Mouse (Mus musculus) CH12.LX (cell line): ENCODE measurements around the gene Col27a1. TPM values are rescaled to one million over a fixed set of nuclear protein-coding genes. Genes with fewer than 3 reads are reported as not detected.

Experiments
- DNase-seq: peaks from one replicate; pipeline ENCODE4 v3.0.0-alpha.2; 2013; ENCODE audit errors: extremely low read depth
- H3K27ac ChIP-seq: 2 replicates; pipeline ENCODE4 v1.5.1; 2012; ENCODE audit warnings: low read depth, mild to moderate bottlenecking, control low read depth, moderate library complexity; ENCODE audit not compliant: insufficient read depth
- H3K27me3 ChIP-seq: replicated peaks from 2 replicates; pipeline ENCODE3; 2012; ENCODE audit warnings: inconsistent platforms
- H3K36me3 ChIP-seq, 2 experiments: replicated peaks in 1 of 2; 2 replicates each; pipeline versions ENCODE3 to v1.6.1; 2012; ENCODE audit warnings: inconsistent platforms in 1 of 2, low read length in 1 of 2, mild to moderate bottlenecking in 1 of 2, mixed read lengths in 1 of 2, moderate library complexity in 1 of 2; ENCODE audit not compliant: control insufficient read depth in 1 of 2, insufficient read depth in 1 of 2
- H3K4me1 ChIP-seq, 2 experiments: 2 replicates each; pipeline ENCODE4 v1.6.1; 2012; ENCODE audit warnings: inconsistent platforms in 1 of 2, moderate library complexity in 1 of 2; ENCODE audit not compliant: insufficient read depth in 2 of 2, control insufficient read depth in 1 of 2
- H3K4me2 ChIP-seq: 2 replicates; pipeline ENCODE4 v1.6.1; 2012; ENCODE audit warnings: low read depth, mild to moderate bottlenecking, control low read depth; ENCODE audit not compliant: poor library complexity, insufficient read depth, severe bottlenecking
- H3K4me3 ChIP-seq, 3 experiments: fragments of 150-350 bp in 1 of 3; sonication (generic) in 1 of 3; replicated peaks in 1 of 3; 2 replicates each; pipeline versions ENCODE3 to v1.5.1; 2011 to 2012; ENCODE audit warnings: low read depth in 2 of 3, low read length in 2 of 3, mild to moderate bottlenecking in 2 of 3, moderate library complexity in 2 of 3, control low read depth in 1 of 3, improper control_type of control experiment in 1 of 3, inconsistent platforms in 1 of 3, mixed read lengths in 1 of 3; ENCODE audit not compliant: poor library complexity in 1 of 3
- H3K79me2 ChIP-seq: replicated peaks from 2 replicates; pipeline ENCODE4 v1.6.1; 2012; ENCODE audit warnings: mild to moderate bottlenecking, moderate library complexity; ENCODE audit not compliant: control insufficient read depth, poor library complexity, insufficient read depth, severe bottlenecking; ENCODE audit errors: extremely low read depth
- H3K9ac ChIP-seq: 2 replicates; pipeline ENCODE4 v1.6.1; 2012; ENCODE audit warnings: low read depth, mild to moderate bottlenecking, control low read depth, moderate library complexity; ENCODE audit not compliant: insufficient read depth
- H3K9me3 ChIP-seq: replicated peaks from 2 replicates; pipeline ENCODE3; 2012; ENCODE audit warnings: low read length, inconsistent platforms, mixed read lengths
- CHD1 ChIP-seq: IDR thresholded peaks from 2 replicates; pipeline ENCODE4 v1.6.1; 2012; ENCODE audit warnings: low read depth, low read length, improper control_type of control experiment, inconsistent platforms
- CHD2 ChIP-seq: IDR thresholded peaks from 2 replicates; pipeline ENCODE4 v1.6.1; 2011; ENCODE audit warnings: low read length, improper control_type of control experiment
- E2F4 ChIP-seq: IDR thresholded peaks from 2 replicates; pipeline ENCODE4 v1.6.1; 2011; ENCODE audit warnings: low read depth, low read length, improper control_type of control experiment; ENCODE audit not compliant: insufficient replicate concordance
- ELF1 ChIP-seq: IDR thresholded peaks from 2 replicates; pipeline ENCODE4 v1.6.1; 2014; ENCODE audit warnings: low read depth, mild to moderate bottlenecking, inconsistent platforms, low read length, improper control_type of control experiment
- GABPA ChIP-seq: IDR thresholded peaks from 2 replicates; pipeline ENCODE4 v1.6.1; 2012; ENCODE audit warnings: low read depth, low read length, improper control_type of control experiment, inconsistent platforms; ENCODE audit not compliant: insufficient replicate concordance
- HCFC1 ChIP-seq: IDR thresholded peaks from 2 replicates; pipeline ENCODE4 v1.6.1; 2012; ENCODE audit warnings: low read depth, mild to moderate bottlenecking, inconsistent platforms, low read length, improper control_type of control experiment
- JUN ChIP-seq: IDR thresholded peaks from 2 replicates; pipeline ENCODE4 v1.6.1; 2011; ENCODE audit warnings: low read depth, mild to moderate bottlenecking, low read length, improper control_type of control experiment, moderate library complexity; ENCODE audit not compliant: insufficient read depth
- MAFK ChIP-seq: IDR thresholded peaks from 2 replicates; pipeline ENCODE4 v1.6.1; 2011; ENCODE audit warnings: low read length, improper control_type of control experiment; ENCODE audit not compliant: insufficient replicate concordance
- MAZ ChIP-seq: IDR thresholded peaks from 2 replicates; pipeline ENCODE4 v1.6.1; 2012; ENCODE audit warnings: low read depth, mild to moderate bottlenecking, inconsistent platforms, low read length, improper control_type of control experiment, moderate library complexity
- MEF2A ChIP-seq: IDR thresholded peaks from 2 replicates; pipeline ENCODE4 v1.6.1; 2014; ENCODE audit warnings: low read depth, mild to moderate bottlenecking, inconsistent platforms, low read length, improper control_type of control experiment, borderline replicate concordance
- MXI1 ChIP-seq: IDR thresholded peaks from 2 replicates; pipeline ENCODE4 v1.6.1; 2011; ENCODE audit warnings: mild to moderate bottlenecking, low read depth, low read length, improper control_type of control experiment
- MYC ChIP-seq: IDR thresholded peaks from 2 replicates; pipeline ENCODE4 v1.6.1; 2011; ENCODE audit warnings: low read depth, mild to moderate bottlenecking, improper control_type of control experiment, low read length
- NRF1 ChIP-seq: IDR thresholded peaks from 2 replicates; pipeline ENCODE4 v1.6.1; 2014; ENCODE audit warnings: low read depth, mild to moderate bottlenecking, inconsistent platforms, low read length, improper control_type of control experiment, moderate library complexity
- POLR2A ChIP-seq: IDR thresholded peaks from 2 replicates; pipeline ENCODE4 v1.6.1; 2011; ENCODE audit warnings: low read depth, mild to moderate bottlenecking, improper control_type of control experiment, low read length
- POLR2AphosphoS2 ChIP-seq: IDR thresholded peaks from 2 replicates; pipeline ENCODE4 v1.6.1; 2011; ENCODE audit warnings: low read depth, low read length, improper control_type of control experiment
- RAD21 ChIP-seq: IDR thresholded peaks from 2 replicates; pipeline ENCODE4 v1.6.1; 2011; ENCODE audit warnings: low read depth, mild to moderate bottlenecking, low read length, improper control_type of control experiment, moderate library complexity
- RCOR1 ChIP-seq: conservative IDR thresholded peaks from 2 replicates; pipeline ENCODE4 v1.6.1; 2012; ENCODE audit warnings: low read depth, mild to moderate bottlenecking, inconsistent platforms, low read length, improper control_type of control experiment
- SIN3A ChIP-seq: IDR thresholded peaks from 2 replicates; pipeline ENCODE4 v1.6.1; 2012; ENCODE audit warnings: low read length, improper control_type of control experiment, inconsistent platforms
- SMC3 ChIP-seq: IDR thresholded peaks from 2 replicates; pipeline ENCODE4 v1.6.1; 2011; ENCODE audit warnings: low read depth, low read length, improper control_type of control experiment
- TCF12 ChIP-seq: IDR thresholded peaks from 2 replicates; pipeline ENCODE4 v1.6.1; 2014; ENCODE audit warnings: low read depth, mild to moderate bottlenecking, inconsistent platforms, low read length, improper control_type of control experiment
- UBTF ChIP-seq: IDR thresholded peaks from 2 replicates; pipeline ENCODE4 v1.6.1; 2012; ENCODE audit warnings: low read depth, mild to moderate bottlenecking, inconsistent platforms, low read length, improper control_type of control experiment, moderate library complexity
- USF1 ChIP-seq: IDR thresholded peaks from 2 replicates; pipeline ENCODE4 v1.6.1; 2014; ENCODE audit warnings: low read depth, mild to moderate bottlenecking, inconsistent platforms, low read length, improper control_type of control experiment
- ZC3H11A ChIP-seq: IDR thresholded peaks from 2 replicates; pipeline ENCODE4 v1.6.1; 2012; ENCODE audit warnings: low read depth, mild to moderate bottlenecking, inconsistent platforms, low read length, improper control_type of control experiment
- ZKSCAN1 ChIP-seq: IDR thresholded peaks from 2 replicates; pipeline ENCODE4 v1.6.1; 2012; ENCODE audit warnings: low read depth, inconsistent platforms, low read length, improper control_type of control experiment, borderline replicate concordance
- ZNF384 ChIP-seq: IDR thresholded peaks from 2 replicates; pipeline ENCODE4 v1.6.1; 2012; ENCODE audit warnings: low read depth, low read length, improper control_type of control experiment, inconsistent platforms
- dilution Hi-C: fragments of 300-500 bp; cut with MboI; formaldehyde crosslinking; loops from 2 replicates; pipeline ENCODE4 v1.14.3; 2020; ENCODE audit warnings: low sequenced_read_pairs; ENCODE audit not compliant: extremely low pct_unique_long_range_greater_than_20kb, extremely low pct_ligation_motif_present
- in situ Hi-C: fragments of 300-500 bp; cut with MboI; formaldehyde crosslinking; loops from 3 replicates; pipeline ENCODE4 v1.14.3; 2019; ENCODE audit warnings: low sequenced_read_pairs, low pct_ligation_motif_present, low pct_unique_long_range_greater_than_20kb, mixed read lengths
- polyA plus RNA-seq: library from polyadenylated mRNA; unstranded; fragments of >175 nt; gene quantifications from 2 replicates; pipeline ENCODE4 v1.2.1, GENCODE M21; 2012; ENCODE audit warnings: low read depth; ENCODE audit not compliant: insufficient read length
- total RNA-seq, 2 experiments: library from RNA; depleted of rRNA; stranded (reverse); fragments of 300-350 nt in 1 of 2; fragments of >200 nt in 1 of 2; gene quantifications; 2 replicates each; pipeline ENCODE4 v1.2.3; 2012 to 2014

The Col27a1 gene
- total and polyA plus RNA-seq, 3 experiments, result 0.04 to 0.05 TPM; not detected in 1

GRCm38 (mm10) chr4:63221096-63221958 is 7.5 kb downstream of the Col27a1 start:
- in situ Hi-C loops, result loop anchor here (25.0 kb wide), 1 partner anchor 341 kb away; the partner anchor contains the start of gene Tmem268
- no peak for TF ChIP-seq GABPA
- no peak for TF ChIP-seq JUN
- no peak for TF ChIP-seq ZKSCAN1
- TF ChIP-seq SMC3, result no peak
- TF ChIP-seq ZNF384, result no peak
- no peak for TF ChIP-seq MEF2A
- TF ChIP-seq SIN3A, result no peak
- no peak for TF ChIP-seq RCOR1
- no peak for TF ChIP-seq TCF12
- TF ChIP-seq MAFK, result no peak
- no peak for TF ChIP-seq POLR2A
- TF ChIP-seq RAD21, result no peak
- no peak for TF ChIP-seq CHD2
- TF ChIP-seq MAZ, result no peak
- no peak for TF ChIP-seq POLR2AphosphoS2
- no peak for TF ChIP-seq ZC3H11A
- TF ChIP-seq UBTF, result no peak
- TF ChIP-seq ELF1, result no peak
- no peak overlapping the region for H3K4me2 ChIP-seq

GRCm38 (mm10) chr4:63222246-63222645 is 8.4 kb downstream of the Col27a1 start:
- no peak overlapping the region for H3K4me2 ChIP-seq
- no peak for DNase-seq
- dilution Hi-C loops (no loop called here), in situ Hi-C loops (loop anchor here (25.0 kb wide), 1 partner anchor 340 kb away; the partner anchor contains the start of gene Tmem268)
- no peaks in the 10 kb centered on the region for H3K36me3 ChIP-seq
- TF ChIP-seq TCF12 (no peak), NRF1 (no peak), HCFC1 (no peak), MYC (no peak), CHD1 (no peak), POLR2AphosphoS2 (no peak), GABPA (no peak), ZKSCAN1 (no peak), SMC3 (no peak), MXI1 (no peak), POLR2A (no peak), E2F4 (no peak), RCOR1 (no peak), MEF2A (no peak), UBTF (no peak), USF1 (no peak)
- no peaks in the 10 kb centered on the region for H3K9me3 ChIP-seq
- peaks cover 100% of the 10 kb centered on the region for H3K27me3 ChIP-seq
- no peak overlapping the region for H3K27ac ChIP-seq
- no peak overlapping the region for H3K4me3 ChIP-seq
- no peaks in the 10 kb centered on the region for H3K79me2 ChIP-seq
- no peak overlapping the region for H3K9ac ChIP-seq
- H3K4me1 ChIP-seq, result 0 out of 4 replicates have a peak, but pooled peaks cover 0 to 2% of the 10 kb centered on the region in 2 experiments

More at GRCm38 (mm10) chr4:63221096-63221958, 7.5 kb downstream of the Col27a1 start:
- dilution Hi-C loops, result no loop called here
- no peak for DNase-seq
- Histone ChIP-seq H3K4me3 (no peak overlapping the region), H3K9ac (no peak overlapping the region), H3K36me3 (no peaks in the 10 kb centered on the region), H3K27me3 (peaks cover 100% of the 10 kb centered on the region), H3K9me3 (no peaks in the 10 kb centered on the region), H3K79me2 (no peaks in the 10 kb centered on the region), H3K4me1 (0 out of 4 replicates have a peak, but pooled peaks cover 0 to 3% of the 10 kb centered on the region in 2 experiments), H3K27ac (no peak overlapping the region)
